Mouse (Mus musculus) hindbrain, embryonic 11.5 days (tissue): ENCODE data around the gene Kndc1. TPM values are rescaled to one million over a fixed set of nuclear protein-coding genes. Genes with fewer than 3 reads are reported as not detected.

ENCODE experiments used
- ATAC-seq: fragments of 200-750 bp; cut with Nextera tagmentation; 2 replicates; pipeline ENCODE4 v1.8.0; 2017; ENCODE audit warnings: mild to moderate bottlenecking, moderate TSS enrichment, moderate library complexity; ENCODE audit not compliant: low FRiP score
- DNase-seq: peaks from one replicate; pipeline ENCODE4 v3.0.0-alpha.2; 2015; ENCODE audit warnings: low spot score
- H3K27ac ChIP-seq: fragments of 300-500 bp; sonication (generic); 2 replicates; pipeline ENCODE4 v1.5.1; 2014; ENCODE audit warnings: mild to moderate bottlenecking, low read depth, low read length
- H3K27me3 ChIP-seq: fragments of 300-500 bp; sonication (generic); 2 replicates; pipeline ENCODE4 v1.6.1; 2014; ENCODE audit warnings: mild to moderate bottlenecking, low read length, moderate library complexity, mixed read lengths; ENCODE audit not compliant: control insufficient read depth, insufficient read depth
- H3K36me3 ChIP-seq: fragments of 300-500 bp; sonication (generic); 2 replicates; pipeline ENCODE4 v1.6.1; 2014; ENCODE audit warnings: mild to moderate bottlenecking, low read length, moderate library complexity, mixed read lengths; ENCODE audit not compliant: control insufficient read depth, insufficient read depth
- H3K4me1 ChIP-seq: fragments of 300-500 bp; sonication (generic); replicated peaks from 2 replicates; pipeline ENCODE4 v1.6.1; 2014; ENCODE audit warnings: low read length, mixed read lengths; ENCODE audit not compliant: control insufficient read depth, insufficient read depth
- H3K4me2 ChIP-seq: fragments of 300-500 bp; sonication (generic); replicated peaks from 2 replicates; pipeline ENCODE4 v1.6.1; 2014; ENCODE audit warnings: mild to moderate bottlenecking, low read depth, low read length
- H3K4me3 ChIP-seq: fragments of 300-500 bp; sonication (generic); 2 replicates; pipeline ENCODE4 v1.5.1; 2014; ENCODE audit warnings: low read depth, low read length
- H3K9ac ChIP-seq: fragments of 300-500 bp; sonication (generic); 2 replicates; pipeline ENCODE4 v1.6.1; 2014; ENCODE audit warnings: low read depth, low read length
- H3K9me3 ChIP-seq: fragments of 300-500 bp; sonication (generic); 2 replicates; pipeline ENCODE4 v1.6.1; 2016; ENCODE audit warnings: low read length; ENCODE audit not compliant: control insufficient read depth
- WGBS: fragments of 180-500 bp; shearing (Covaris S2); extraction: QIAGEN DNeasy Blood & Tissue Kit; methylation state at CpG from one replicate; pipeline ENCODE4 v1.1.7; 2014; 5-methylcytosine and 5-hydroxymethylcytosine counted together
- polyA plus RNA-seq: library from polyadenylated mRNA; unstranded; fragments of >200 nt; fragmentation: Nextera tagmentation; extraction: Ambion mirVana; gene quantifications from 2 replicates; pipeline ENCODE4 v1.2.1, GENCODE M21; 2014

Gene Kndc1
- polyA plus RNA-seq, 1 experiment from 2014 or later = 1.4 TPM

GRCm38 (mm10) chr7:139864253-139864652 is 30.2 kb upstream of the Kndc1 start:
- Histone ChIP-seq H3K4me1 (no peaks in the 10 kb centered on the region), H3K27ac (no peak overlapping the region), H3K9me3 (no peaks in the 10 kb centered on the region), H3K4me3 (no peak overlapping the region), H3K9ac (no peak overlapping the region), H3K27me3 (no peaks in the 10 kb centered on the region), H3K4me2 (no peak overlapping the region), H3K36me3 (no peaks in the 10 kb centered on the region)
- peak; percentile 29 for DNase-seq
- 52% methylated on average over 2 of the region's 2 CpGs for WGBS
- no peak for ATAC-seq

GRCm38 (mm10) chr7:139864871-139865270 is 29.6 kb upstream of the Kndc1 start:
- no peak overlapping the region for H3K4me2 ChIP-seq
- no peaks in the 10 kb centered on the region for H3K4me1 ChIP-seq
- WGBS = 91% methylated on average over 1 of the region's 1 CpGs
- ATAC-seq (no peak), DNase-seq (no peak)
- no peaks in the 10 kb centered on the region for H3K27me3 ChIP-seq
- no peaks in the 10 kb centered on the region for H3K9me3 ChIP-seq
- H3K36me3 ChIP-seq = no peaks in the 10 kb centered on the region
- H3K27ac ChIP-seq = no peak overlapping the region
- H3K4me3 ChIP-seq = no peak overlapping the region
- H3K9ac ChIP-seq = no peak overlapping the region

GRCm38 (mm10) chr7:139871014-139871413 is 23.5 kb upstream of the Kndc1 start:
- H3K27ac ChIP-seq = no peak overlapping the region
- no peaks in the 10 kb centered on the region for H3K9me3 ChIP-seq
- no peak overlapping the region for H3K4me3 ChIP-seq
- no peak for ATAC-seq
- no peaks in the 10 kb centered on the region for H3K4me1 ChIP-seq
- no peaks in the 10 kb centered on the region for H3K27me3 ChIP-seq
- H3K36me3 ChIP-seq = 0 out of 2 replicates have a peak, but pooled peaks cover under 1% of the 10 kb centered on the region
- H3K9ac ChIP-seq = no peak overlapping the region
- WGBS = 79% methylated on average over 5 of the region's 5 CpGs
- H3K4me2 ChIP-seq = no peak overlapping the region
- no peak for DNase-seq

DNA sequence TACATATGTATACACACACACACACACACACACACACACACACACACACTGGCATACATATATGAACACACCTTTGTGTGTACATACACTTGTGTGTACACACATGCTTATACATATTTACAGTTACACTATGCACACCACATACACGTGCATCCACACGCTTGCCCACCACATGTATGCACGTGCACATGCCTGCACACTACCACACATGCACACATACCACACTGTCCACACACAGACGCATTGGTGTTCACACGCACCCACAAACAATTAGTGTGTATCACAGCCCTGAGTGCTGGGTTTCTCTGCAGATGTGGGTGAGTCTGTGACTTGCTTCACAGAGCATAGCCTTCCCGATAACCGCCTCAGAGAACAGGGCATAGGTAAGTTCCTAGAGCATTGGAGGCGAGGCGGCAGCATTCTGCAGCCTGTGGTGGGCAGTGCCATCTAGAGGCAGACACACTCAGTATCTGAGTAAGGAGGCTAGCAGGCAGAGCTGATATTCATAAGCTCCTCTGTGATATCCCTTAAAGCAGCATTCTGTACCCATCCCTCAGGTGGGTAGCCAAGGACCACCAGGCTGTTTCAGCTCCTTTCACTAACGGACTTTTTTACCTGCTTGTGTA is 17.2 kb upstream of the Kndc1 start:
- Histone ChIP-seq H3K4me2 (no peak overlapping the region), H3K27me3 (no peaks in the 10 kb centered on the region), H3K9ac (no peak overlapping the region), H3K27ac (no peak overlapping the region), H3K9me3 (no peaks in the 10 kb centered on the region), H3K4me3 (no peak overlapping the region), H3K36me3 (0 out of 2 replicates have a peak, but pooled peaks cover 3% of the 10 kb centered on the region), H3K4me1 (no peaks in the 10 kb centered on the region)
- WGBS = 77% methylated on average over 10 of the region's 10 CpGs
- DNase-seq (peak; percentile 35), ATAC-seq (no peak)

GRCm38 (mm10) chr7:139878122-139878521 is 16.4 kb upstream of the Kndc1 start:
- WGBS = 87% methylated on average over 5 of the region's 5 CpGs
- Histone ChIP-seq H3K27ac (no peak overlapping the region), H3K36me3 (0 out of 2 replicates have a peak, but pooled peaks cover 3% of the 10 kb centered on the region), H3K9me3 (no peaks in the 10 kb centered on the region), H3K4me2 (no peak overlapping the region), H3K9ac (no peak overlapping the region), H3K4me1 (no peaks in the 10 kb centered on the region), H3K27me3 (no peaks in the 10 kb centered on the region), H3K4me3 (no peak overlapping the region)
- DNase-seq = no peak
- no peak for ATAC-seq

GRCm38 (mm10) chr7:139878621-139879020 is 15.9 kb upstream of the Kndc1 start:
- no peak for DNase-seq
- H3K4me2 ChIP-seq = no peak overlapping the region
- no peaks in the 10 kb centered on the region for H3K27me3 ChIP-seq
- no peaks in the 10 kb centered on the region for H3K4me1 ChIP-seq
- H3K27ac ChIP-seq = no peak overlapping the region
- no peak overlapping the region for H3K9ac ChIP-seq
- 71% methylated on average over 6 of the region's 6 CpGs for WGBS
- no peak for ATAC-seq
- H3K4me3 ChIP-seq = no peak overlapping the region
- H3K36me3 ChIP-seq = 0 out of 2 replicates have a peak, but pooled peaks cover 3% of the 10 kb centered on the region
- no peaks in the 10 kb centered on the region for H3K9me3 ChIP-seq

- 74% methylated on average over 4 of the region's 4 CpGs for WGBS
- no peak overlapping the region for H3K4me3 ChIP-seq
- ATAC-seq (no peak), DNase-seq (no peak)
- no peaks in the 10 kb centered on the region for H3K4me1 ChIP-seq
- H3K27ac ChIP-seq = no peak overlapping the region
- H3K4me2 ChIP-seq = no peak overlapping the region
- no peaks in the 10 kb centered on the region for H3K36me3 ChIP-seq
- H3K27me3 ChIP-seq = no peaks in the 10 kb centered on the region
- no peaks in the 10 kb centered on the region for H3K9me3 ChIP-seq
- no peak overlapping the region for H3K9ac ChIP-seq
Measured at GRCm38 (mm10) chr7:139883545-139883944, 11.0 kb upstream of the Kndc1 start.

DNA sequence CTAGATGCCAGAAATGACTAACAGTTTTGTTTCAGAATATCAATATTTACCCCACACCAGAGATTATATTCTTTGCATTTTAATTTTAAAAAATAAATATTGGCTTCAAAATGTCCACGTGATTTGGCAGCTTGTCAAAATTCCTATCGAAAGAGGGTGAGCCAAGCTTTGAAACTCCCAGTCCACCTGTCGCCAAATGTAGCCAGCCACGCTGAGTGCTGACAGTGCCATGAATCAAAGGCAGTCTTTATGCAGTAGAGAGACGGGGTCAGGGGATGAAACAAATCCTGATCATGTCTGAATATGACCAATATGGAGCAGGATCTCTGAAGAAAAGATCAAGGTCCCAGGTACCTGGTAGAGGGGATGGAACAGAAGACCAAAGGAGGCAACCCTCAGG is 2.7 kb upstream of the Kndc1 start:
- Histone ChIP-seq H3K9ac (no peak overlapping the region), H3K36me3 (no peaks in the 10 kb centered on the region), H3K27me3 (peaks cover 24% of the 10 kb centered on the region), H3K4me2 (no peak overlapping the region), H3K4me1 (no peaks in the 10 kb centered on the region; the same call in 1 of the 2 replicates), H3K27ac (no peak overlapping the region), H3K4me3 (no peak overlapping the region), H3K9me3 (no peaks in the 10 kb centered on the region)
- no peak for DNase-seq
- no peak for ATAC-seq
- WGBS = 85% methylated on average over 5 of the region's 5 CpGs

DNA sequence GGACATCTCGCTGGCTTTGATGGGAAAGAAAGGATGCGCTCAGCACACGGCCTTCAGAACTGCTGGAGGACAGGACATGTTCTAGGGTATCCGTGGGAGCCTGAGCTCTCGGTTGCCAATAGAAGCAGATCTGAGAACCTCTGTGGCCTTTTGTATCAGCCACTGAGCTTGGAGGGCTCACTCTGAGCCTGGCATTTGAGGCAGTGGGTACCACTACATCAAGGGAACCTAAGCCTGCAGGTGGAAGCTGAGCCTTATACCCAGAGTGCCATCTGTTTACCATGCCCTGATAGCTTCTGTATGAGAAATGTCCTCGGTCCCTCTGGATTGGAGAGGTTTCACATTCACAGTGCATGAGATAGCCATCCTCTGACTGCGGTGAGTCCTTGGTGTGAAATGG is 1.8 kb downstream of the Kndc1 start:
- Histone ChIP-seq H3K4me3 (no peak overlapping the region), H3K4me1 (no peaks in the 10 kb centered on the region; the same call in 1 of the 2 replicates), H3K36me3 (no peaks in the 10 kb centered on the region), H3K4me2 (no peak overlapping the region), H3K27ac (no peak overlapping the region), H3K9me3 (no peaks in the 10 kb centered on the region), H3K27me3 (peaks cover 24% of the 10 kb centered on the region), H3K9ac (no peak overlapping the region)
- DNase-seq = no peak
- 84% methylated on average over 7 of the region's 7 CpGs for whole genome bisulfite sequencing
- ATAC-seq = no peak
